Mouse (Mus musculus): ENCODE results near the gene Tas2r143. TPM values are rescaled to one million over a fixed set of nuclear protein-coding genes. Genes with fewer than 3 reads are reported as not detected.

Gene Tas2r143
- polyA plus RNA-seq, 1 experiment from 2014 or later = not detected

DNA sequence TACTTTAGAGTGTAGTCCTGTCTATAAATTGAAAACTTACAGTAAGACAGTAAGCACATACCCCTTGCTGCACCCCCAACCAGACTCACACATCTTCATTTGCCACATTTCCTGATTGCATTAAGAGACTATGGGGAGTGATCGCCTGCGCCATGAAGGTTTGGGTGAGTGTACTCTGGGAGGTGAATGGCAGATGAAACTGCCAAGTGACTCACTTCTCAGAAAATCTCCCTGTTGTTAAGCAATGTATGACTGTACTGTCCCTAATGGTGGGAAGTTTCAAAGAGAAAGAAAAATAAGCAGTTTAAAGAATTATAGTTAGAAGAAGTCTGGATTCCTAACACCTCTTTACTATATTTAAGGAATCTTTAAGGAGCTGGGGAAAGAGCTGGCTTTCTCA lies 19.4 kb downstream of the Tas2r143 start:
- Histone ChIP-seq H3K27me3 (ENCODE audit: control insufficient read depth, insufficient read depth, low read length) (no peaks in the 10 kb centered on the region), H3K9ac (ENCODE audit: low read depth, low read length) (no peak overlapping the region), H3K4me2 (replicated peaks; ENCODE audit: low read depth, low read length) (no peak overlapping the region), H3K27ac (ENCODE audit: low read depth, low read length) (no peak overlapping the region), H3K4me3 (ENCODE audit: low read length) (no peak overlapping the region), H3K36me3 (ENCODE audit: control insufficient read depth, insufficient read depth, low read length) (no peaks in the 10 kb centered on the region), H3K9me3 (ENCODE audit: control insufficient read depth, low read length) (no peaks in the 10 kb centered on the region), H3K4me1 (ENCODE audit: control insufficient read depth, insufficient read depth, low read length) (no peaks in the 10 kb centered on the region)
- no peak for ATAC-seq (ENCODE audit: low FRiP score, low TSS enrichment)
- 92% methylated on average over 2 of the region's 2 CpGs for WGBS

DNA sequence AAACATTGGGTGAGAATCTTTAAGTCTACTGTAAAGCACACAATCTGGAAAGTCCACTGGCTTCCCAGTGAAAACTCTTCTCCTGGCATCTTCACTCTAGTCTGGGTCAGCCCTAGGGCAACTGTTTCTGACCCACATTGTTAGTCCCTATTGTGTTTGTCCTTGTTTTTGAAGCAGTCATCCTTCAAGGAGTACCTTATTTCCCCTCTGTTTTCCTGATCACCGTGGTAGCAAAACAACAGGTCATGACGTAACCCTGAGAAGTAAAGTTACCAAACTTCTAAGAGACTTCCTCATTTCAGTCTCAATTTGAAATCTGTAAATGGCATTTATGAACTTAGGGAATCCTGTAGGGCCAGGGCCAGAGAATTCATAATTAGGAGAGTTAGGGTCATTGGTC lies 21.4 kb downstream of the Tas2r143 start:
- Histone ChIP-seq H3K9ac (ENCODE audit: low read depth, low read length) (no peak overlapping the region), H3K9me3 (ENCODE audit: control insufficient read depth, low read length) (no peaks in the 10 kb centered on the region), H3K36me3 (ENCODE audit: control insufficient read depth, insufficient read depth, low read length) (no peaks in the 10 kb centered on the region), H3K4me3 (ENCODE audit: low read length) (no peak overlapping the region), H3K4me2 (replicated peaks; ENCODE audit: low read depth, low read length) (no peak overlapping the region), H3K4me1 (ENCODE audit: control insufficient read depth, insufficient read depth, low read length) (no peaks in the 10 kb centered on the region), H3K27me3 (ENCODE audit: control insufficient read depth, insufficient read depth, low read length) (no peaks in the 10 kb centered on the region), H3K27ac (ENCODE audit: low read depth, low read length) (no peak overlapping the region)
- WGBS = 81% methylated on average over 2 of the region's 2 CpGs
- ATAC-seq (ENCODE audit: low FRiP score, low TSS enrichment) = no peak

DNA sequence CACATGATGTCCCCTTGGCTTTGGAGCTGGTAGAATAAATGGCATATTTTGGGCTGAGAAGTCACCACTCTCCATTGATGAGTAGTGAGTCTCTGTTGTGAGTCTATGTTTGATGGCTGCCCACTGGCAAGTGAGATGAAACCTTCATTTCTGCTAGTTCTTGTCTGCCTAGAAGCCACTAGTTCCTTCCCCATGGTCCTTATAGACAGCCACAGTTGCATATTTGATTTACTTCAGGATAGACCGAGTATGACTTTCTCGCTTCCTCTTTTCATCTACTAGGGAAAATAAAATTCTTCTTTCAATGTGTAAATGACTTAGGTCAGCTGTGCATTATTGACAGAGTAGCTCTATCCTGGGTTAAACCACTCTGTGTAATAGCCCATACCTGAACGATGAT lies 24.4 kb downstream of the Tas2r143 start:
- Histone ChIP-seq H3K4me1 (ENCODE audit: control insufficient read depth, insufficient read depth, low read length) (no peaks in the 10 kb centered on the region), H3K4me2 (replicated peaks; ENCODE audit: low read depth, low read length) (no peak overlapping the region), H3K27me3 (ENCODE audit: control insufficient read depth, insufficient read depth, low read length) (no peaks in the 10 kb centered on the region), H3K36me3 (ENCODE audit: control insufficient read depth, insufficient read depth, low read length) (no peaks in the 10 kb centered on the region), H3K4me3 (ENCODE audit: low read length) (no peak overlapping the region), H3K9ac (ENCODE audit: low read depth, low read length) (no peak overlapping the region), H3K27ac (ENCODE audit: low read depth, low read length) (no peak overlapping the region), H3K9me3 (ENCODE audit: control insufficient read depth, low read length) (no peaks in the 10 kb centered on the region)
- 91% methylated on average over 3 of the region's 3 CpGs for WGBS
- no peak for ATAC-seq (ENCODE audit: low FRiP score, low TSS enrichment)

DNA sequence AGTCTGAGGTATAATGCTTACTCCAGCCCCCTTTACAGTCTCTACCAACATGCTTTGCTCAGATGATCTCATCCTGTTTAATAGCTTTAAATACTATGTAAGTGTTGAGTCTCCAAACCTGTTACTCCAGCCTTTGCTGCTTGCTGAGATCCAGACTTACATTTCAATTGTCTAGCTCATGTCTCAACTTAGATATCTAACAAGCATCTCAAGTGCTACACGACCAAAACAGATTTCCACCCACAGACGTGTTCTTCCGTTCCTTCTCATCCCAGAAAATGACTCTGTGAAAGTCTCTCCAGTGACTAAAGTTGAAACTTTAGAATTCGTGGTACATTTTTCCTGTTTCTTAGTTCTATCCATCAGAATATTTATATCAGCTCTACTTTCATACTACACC lies 26.3 kb downstream of the Tas2r143 start:
- Histone ChIP-seq H3K9me3 (ENCODE audit: control insufficient read depth, low read length) (no peaks in the 10 kb centered on the region), H3K27me3 (ENCODE audit: control insufficient read depth, insufficient read depth, low read length) (no peaks in the 10 kb centered on the region), H3K4me3 (ENCODE audit: low read length) (no peak overlapping the region), H3K36me3 (ENCODE audit: control insufficient read depth, insufficient read depth, low read length) (no peaks in the 10 kb centered on the region), H3K4me1 (ENCODE audit: control insufficient read depth, insufficient read depth, low read length) (no peaks in the 10 kb centered on the region), H3K9ac (ENCODE audit: low read depth, low read length) (no peak overlapping the region), H3K4me2 (replicated peaks; ENCODE audit: low read depth, low read length) (no peak overlapping the region), H3K27ac (ENCODE audit: low read depth, low read length) (no peak overlapping the region)
- ATAC-seq (ENCODE audit: low FRiP score, low TSS enrichment) = no peak
- 87% methylated on average over 4 of the region's 4 CpGs for WGBS

DNA sequence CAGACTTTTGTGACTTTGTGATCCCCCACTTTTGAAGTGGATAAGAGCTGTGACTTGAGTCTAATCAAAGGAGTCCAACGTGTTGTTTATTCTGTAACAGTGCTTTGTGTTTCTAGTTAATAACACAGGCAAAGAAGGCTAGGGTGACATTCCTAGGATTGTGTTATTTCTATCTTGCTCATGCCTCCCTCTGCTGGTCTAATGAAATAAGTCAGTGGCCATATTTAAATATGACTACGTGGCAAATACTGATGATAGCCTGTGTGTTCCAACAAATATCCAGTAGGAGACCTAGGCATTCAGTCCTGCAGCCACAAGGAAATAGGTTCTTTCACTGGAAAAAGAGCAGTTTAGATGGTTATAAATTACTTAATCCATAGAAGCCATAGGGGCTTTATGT lies 33.5 kb downstream of the Tas2r143 start:
- no peak overlapping the region for H3K4me2 ChIP-seq (replicated peaks; ENCODE audit: low read depth, low read length)
- H3K27me3 ChIP-seq (ENCODE audit: control insufficient read depth, insufficient read depth, low read length) = no peaks in the 10 kb centered on the region
- no peaks in the 10 kb centered on the region for H3K4me1 ChIP-seq (ENCODE audit: control insufficient read depth, insufficient read depth, low read length)
- no peak overlapping the region for H3K4me3 ChIP-seq (ENCODE audit: low read length)
- H3K9me3 ChIP-seq (ENCODE audit: control insufficient read depth, low read length) = no peaks in the 10 kb centered on the region
- no peak for ATAC-seq (ENCODE audit: low FRiP score, low TSS enrichment)
- H3K9ac ChIP-seq (ENCODE audit: low read depth, low read length) = no peak overlapping the region
- 68% methylated on average over 2 of the region's 2 CpGs for WGBS
- no peaks in the 10 kb centered on the region for H3K36me3 ChIP-seq (ENCODE audit: control insufficient read depth, insufficient read depth, low read length)
- no peak overlapping the region for H3K27ac ChIP-seq (ENCODE audit: low read depth, low read length)

DNA sequence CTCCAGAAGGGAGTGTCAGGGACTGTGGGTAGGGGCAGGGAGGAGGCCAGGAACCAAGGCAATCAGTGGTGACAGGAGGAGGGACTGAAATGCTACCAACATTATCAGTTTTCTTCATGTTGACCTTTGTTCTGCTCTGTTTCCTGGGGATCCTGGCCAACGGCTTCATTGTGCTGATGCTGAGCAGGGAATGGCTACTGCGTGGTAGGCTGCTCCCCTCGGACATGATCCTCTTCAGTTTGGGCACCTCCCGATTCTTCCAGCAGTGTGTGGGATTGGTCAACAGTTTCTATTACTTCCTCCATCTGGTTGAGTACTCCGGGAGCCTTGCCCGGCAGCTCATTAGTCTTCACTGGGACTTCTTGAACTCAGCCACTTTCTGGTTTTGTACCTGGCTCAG lies 34.4 kb downstream of the Tas2r143 start, which contains the start of gene Tas2r126:
Gene Tas2r126 (plus strand): TSS at position 90 of the 400 bp plus-strand sequence.
- Histone ChIP-seq H3K9me3 (ENCODE audit: control insufficient read depth, low read length) (no peaks in the 10 kb centered on the region), H3K36me3 (ENCODE audit: control insufficient read depth, insufficient read depth, low read length) (no peaks in the 10 kb centered on the region), H3K4me1 (ENCODE audit: control insufficient read depth, insufficient read depth, low read length) (no peaks in the 10 kb centered on the region), H3K9ac (ENCODE audit: low read depth, low read length) (no peak within 1 kb of the TSS), H3K4me2 (replicated peaks; ENCODE audit: low read depth, low read length) (no peak within 1 kb of the TSS), H3K27me3 (ENCODE audit: control insufficient read depth, insufficient read depth, low read length) (no peaks in the 10 kb centered on the region), H3K27ac (ENCODE audit: low read depth, low read length) (no peak within 1 kb of the TSS), H3K4me3 (ENCODE audit: low read length) (no peak within 1 kb of the TSS)
- ATAC-seq (ENCODE audit: low FRiP score, low TSS enrichment) = no peak
- WGBS = 59% methylated on average over 6 of the region's 6 CpGs

DNA sequence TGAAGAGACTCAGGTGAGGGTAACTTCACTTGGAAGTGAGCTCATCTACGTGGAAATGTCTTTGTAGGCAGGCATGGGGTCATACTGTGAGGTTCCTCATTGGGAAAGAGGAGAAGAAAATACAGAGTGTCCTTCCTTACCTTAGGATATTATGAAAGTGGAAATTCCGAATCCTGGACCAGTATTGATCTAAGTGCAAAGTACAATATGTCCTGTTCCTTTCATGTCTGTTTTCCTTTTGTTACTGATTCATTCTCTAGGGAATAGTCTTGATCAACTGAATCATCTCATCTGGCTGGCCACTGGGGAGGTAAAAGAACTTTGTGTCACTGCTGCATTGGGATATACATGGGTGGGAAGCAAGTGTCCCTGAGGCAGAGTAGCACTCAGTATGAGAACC lies 35.5 kb downstream of the Tas2r143 start:
- Histone ChIP-seq H3K9ac (ENCODE audit: low read depth, low read length) (no peak overlapping the region), H3K4me2 (replicated peaks; ENCODE audit: low read depth, low read length) (no peak overlapping the region), H3K27ac (ENCODE audit: low read depth, low read length) (no peak overlapping the region), H3K9me3 (ENCODE audit: control insufficient read depth, low read length) (no peaks in the 10 kb centered on the region), H3K4me3 (ENCODE audit: low read length) (no peak overlapping the region), H3K27me3 (ENCODE audit: control insufficient read depth, insufficient read depth, low read length) (no peaks in the 10 kb centered on the region), H3K4me1 (ENCODE audit: control insufficient read depth, insufficient read depth, low read length) (no peaks in the 10 kb centered on the region), H3K36me3 (ENCODE audit: control insufficient read depth, insufficient read depth, low read length) (no peaks in the 10 kb centered on the region)
- WGBS = 79% methylated on average over 2 of the region's 2 CpGs
- no peak for ATAC-seq (ENCODE audit: low FRiP score, low TSS enrichment)

DNA sequence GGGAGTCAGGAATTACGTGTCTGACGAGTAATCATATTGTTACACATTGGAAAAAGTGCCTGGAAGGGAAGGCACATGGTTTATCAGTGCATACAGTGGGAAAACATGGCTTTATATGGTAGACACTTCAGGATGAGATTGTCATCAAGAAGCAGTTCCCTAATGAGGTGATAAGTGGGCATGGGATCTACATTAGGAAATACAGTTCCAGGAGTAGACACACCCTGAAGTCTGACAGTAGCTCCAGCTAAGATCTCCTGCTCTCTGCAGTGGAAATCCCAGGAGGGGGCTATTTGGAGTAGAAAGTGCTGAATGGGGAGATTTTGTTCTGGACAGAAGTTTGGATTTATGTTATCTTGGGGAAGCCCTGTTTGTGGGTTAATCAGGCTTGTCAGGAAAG lies 41.4 kb downstream of the Tas2r143 start:
- Histone ChIP-seq H3K27me3 (ENCODE audit: control insufficient read depth, insufficient read depth, low read length) (no peaks in the 10 kb centered on the region), H3K4me2 (replicated peaks; ENCODE audit: low read depth, low read length) (no peak overlapping the region), H3K9ac (ENCODE audit: low read depth, low read length) (no peak overlapping the region), H3K36me3 (ENCODE audit: control insufficient read depth, insufficient read depth, low read length) (no peaks in the 10 kb centered on the region), H3K4me1 (ENCODE audit: control insufficient read depth, insufficient read depth, low read length) (no peaks in the 10 kb centered on the region), H3K27ac (ENCODE audit: low read depth, low read length) (no peak overlapping the region), H3K9me3 (ENCODE audit: control insufficient read depth, low read length) (no peaks in the 10 kb centered on the region), H3K4me3 (ENCODE audit: low read length) (no peak overlapping the region)
- 68% methylated on average over 2 of the region's 2 CpGs for WGBS
- no peak for ATAC-seq (ENCODE audit: low FRiP score, low TSS enrichment)

DNA sequence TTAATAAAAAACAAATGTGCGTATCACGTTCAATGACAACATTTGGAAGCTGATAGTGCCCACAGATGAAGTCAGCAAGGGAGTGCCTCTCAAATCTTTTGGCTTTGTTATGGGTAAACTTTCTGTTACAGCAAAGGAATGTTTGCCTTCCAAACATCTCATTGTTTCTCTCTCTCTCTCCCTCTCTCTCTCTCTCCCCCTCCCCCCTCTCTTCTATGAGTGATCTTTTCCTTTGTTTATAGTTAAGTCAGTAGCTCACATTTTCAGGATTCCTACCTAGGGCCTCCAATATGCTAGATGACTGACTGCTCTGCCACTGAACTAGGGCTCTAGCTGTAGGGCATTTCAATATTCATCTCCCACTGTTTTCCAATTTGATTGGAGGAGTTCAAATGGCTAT lies 44.5 kb downstream of the Tas2r143 start:
- H3K27me3 ChIP-seq (ENCODE audit: control insufficient read depth, insufficient read depth, low read length) = no peaks in the 10 kb centered on the region
- H3K36me3 ChIP-seq (ENCODE audit: control insufficient read depth, insufficient read depth, low read length) = no peaks in the 10 kb centered on the region
- H3K9me3 ChIP-seq (ENCODE audit: control insufficient read depth, low read length) = no peaks in the 10 kb centered on the region
- WGBS = 79% methylated on average over 2 of the region's 2 CpGs
- H3K27ac ChIP-seq (ENCODE audit: low read depth, low read length) = no peak overlapping the region
- no peak for ATAC-seq (ENCODE audit: low FRiP score, low TSS enrichment)
- no peak overlapping the region for H3K4me3 ChIP-seq (ENCODE audit: low read length)
- H3K9ac ChIP-seq (ENCODE audit: low read depth, low read length) = no peak overlapping the region
- no peak overlapping the region for H3K4me2 ChIP-seq (replicated peaks; ENCODE audit: low read depth, low read length)
- no peaks in the 10 kb centered on the region for H3K4me1 ChIP-seq (ENCODE audit: control insufficient read depth, insufficient read depth, low read length)

DNA sequence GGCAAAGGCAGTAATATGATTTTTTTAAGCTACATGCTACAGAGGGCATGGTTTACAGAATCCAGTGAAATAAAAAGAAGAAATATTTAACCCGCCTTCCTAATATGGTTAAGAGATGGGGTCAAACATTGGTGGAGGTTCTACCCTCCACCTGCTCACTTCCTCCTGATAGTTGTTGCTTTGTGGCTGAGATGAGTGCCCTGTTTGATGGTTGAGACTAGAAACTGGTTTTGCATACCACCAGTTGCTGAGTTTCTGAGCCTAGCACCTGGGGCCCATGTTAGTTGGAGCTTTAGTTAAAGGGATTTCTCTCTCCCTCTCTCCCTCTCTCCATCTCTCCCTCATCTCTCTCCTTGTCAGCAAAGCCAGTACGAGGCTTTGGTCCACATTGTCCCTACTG lies 47.3 kb downstream of the Tas2r143 start:
- Histone ChIP-seq H3K4me3 (ENCODE audit: low read length) (no peak overlapping the region), H3K9ac (ENCODE audit: low read depth, low read length) (no peak overlapping the region), H3K27me3 (ENCODE audit: control insufficient read depth, insufficient read depth, low read length) (no peaks in the 10 kb centered on the region), H3K9me3 (ENCODE audit: control insufficient read depth, low read length) (no peaks in the 10 kb centered on the region), H3K4me2 (replicated peaks; ENCODE audit: low read depth, low read length) (no peak overlapping the region), H3K4me1 (ENCODE audit: control insufficient read depth, insufficient read depth, low read length) (no peaks in the 10 kb centered on the region), H3K27ac (ENCODE audit: low read depth, low read length) (no peak overlapping the region), H3K36me3 (ENCODE audit: control insufficient read depth, insufficient read depth, low read length) (no peaks in the 10 kb centered on the region)
- no peak for ATAC-seq (ENCODE audit: low FRiP score, low TSS enrichment)
- WGBS = 86% methylated on average over 2 of the region's 2 CpGs

Data from kidney, embryonic 14.5 days (tissue).